Mouse (Mus musculus): ENCODE data around the gene Psg21. TPM values are rescaled to one million over a fixed set of nuclear protein-coding genes. Genes with fewer than 3 reads are reported as not detected.
"Not testable (repeated sequence)": the region's sequence is repeated elsewhere in the genome, so short reads cannot be mapped to it uniquely, and the experiment has no call there.

Psg21 gene
- polyA plus RNA-seq (2015; fragmentation: Nextera tagmentation; extraction: Ambion mirVana) = not detected in 2 replicates

DNA sequence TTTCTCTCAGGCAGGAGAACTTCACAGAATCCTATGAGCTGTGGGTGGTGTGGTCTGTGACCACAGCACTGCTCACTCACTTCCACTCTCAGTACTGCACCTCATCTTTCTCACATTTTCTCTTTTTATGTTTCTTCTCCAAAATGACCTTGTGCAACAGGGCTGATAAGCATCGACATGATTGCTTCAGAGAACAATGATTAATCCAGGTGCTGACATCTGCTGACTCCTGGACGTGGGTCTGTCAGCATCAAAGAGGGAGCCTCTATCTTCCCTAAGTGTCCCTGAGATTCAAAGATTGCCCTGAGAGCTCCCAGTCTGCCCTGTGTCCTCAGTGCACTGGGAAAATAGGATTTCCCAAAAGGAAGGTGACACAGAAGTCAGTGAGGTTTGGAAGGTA lies at the start of gene Psg21:
TSS of gene Psg21 (minus strand) at position 101 of the 400 bp plus-strand sequence.
- not testable (repeated sequence) for H3K27me3 ChIP-seq; H3K4me3 ChIP-seq; H3K36me3 ChIP-seq (ENCODE audit: poor library complexity, severe bottlenecking); H3K4me1 ChIP-seq; H3K9ac ChIP-seq; ATAC-seq; H3K4me2 ChIP-seq; H3K27ac ChIP-seq; H3K9me3 ChIP-seq (replicated peaks)
- WGBS = 75% methylated on average over 2 of the region's 2 CpGs

DNA sequence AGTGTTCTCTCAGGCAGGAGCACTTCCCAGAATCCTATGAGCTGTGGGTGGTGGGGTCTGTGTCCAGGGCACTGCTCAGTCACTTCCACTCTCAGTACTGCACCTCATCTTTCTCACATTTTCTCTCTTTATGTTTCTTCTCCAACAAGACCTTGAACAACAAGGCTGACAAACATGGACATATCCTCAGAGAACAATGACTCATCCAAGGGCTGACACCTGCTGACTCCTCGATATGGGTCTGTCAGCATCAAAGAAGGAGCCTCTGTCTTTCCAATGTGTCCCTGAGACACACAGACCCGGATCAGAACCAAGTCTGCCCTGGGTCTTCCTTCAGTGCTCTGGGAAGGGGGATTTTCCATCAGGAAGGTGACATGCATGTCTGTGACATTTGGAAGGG lies 29.6 kb upstream of the Psg21 start, which contains the start of gene Psg20:
TSS of gene Psg20 (minus strand) at position 101 of the 400 bp plus-strand sequence.
- H3K4me1 ChIP-seq = no peaks in the 10 kb centered on the region
- H3K4me2 ChIP-seq = no peak within 1 kb of the TSS
- H3K36me3 ChIP-seq (ENCODE audit: poor library complexity, severe bottlenecking) = no peaks in the 10 kb centered on the region
- ATAC-seq = no peak
- H3K9me3 ChIP-seq (replicated peaks) = no peaks in the 10 kb centered on the region; the same call in 1 of the 2 replicates
- H3K9ac ChIP-seq = no peak within 1 kb of the TSS
- H3K27ac ChIP-seq = no peak within 1 kb of the TSS
- H3K4me3 ChIP-seq = no peak within 1 kb of the TSS
- 61% methylated on average over 2 of the region's 2 CpGs for WGBS
- no peaks in the 10 kb centered on the region for H3K27me3 ChIP-seq

DNA sequence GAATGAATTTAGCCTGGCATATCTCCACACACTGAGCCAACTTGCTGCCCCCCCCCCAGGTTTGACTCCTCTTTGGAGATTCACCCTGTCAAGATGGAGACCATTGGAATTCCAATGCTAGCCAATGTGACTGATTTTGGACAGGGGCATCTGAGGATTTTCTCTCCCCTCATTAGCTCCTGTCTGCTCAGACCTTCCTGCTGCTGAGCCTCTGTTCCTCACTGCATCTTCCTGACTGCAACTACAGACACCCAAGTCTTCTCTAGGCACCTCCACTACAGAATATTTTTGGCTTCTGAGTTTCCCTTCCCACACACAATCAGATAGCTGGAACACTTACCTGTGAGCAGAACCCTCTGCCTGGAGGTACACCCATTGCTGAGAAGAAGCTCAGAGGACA lies 29.1 kb upstream of the Psg21 start:
- H3K36me3 ChIP-seq (ENCODE audit: poor library complexity, severe bottlenecking) = no peaks in the 10 kb centered on the region
- no peak overlapping the region for H3K4me3 ChIP-seq
- no peak overlapping the region for H3K4me2 ChIP-seq
- ATAC-seq = no peak
- H3K27me3 ChIP-seq = no peaks in the 10 kb centered on the region
- H3K9ac ChIP-seq = no peak overlapping the region
- H3K9me3 ChIP-seq (replicated peaks) = no peaks in the 10 kb centered on the region; the same call in 1 of the 2 replicates
- no peak overlapping the region for H3K27ac ChIP-seq
- H3K4me1 ChIP-seq = no peaks in the 10 kb centered on the region

DNA sequence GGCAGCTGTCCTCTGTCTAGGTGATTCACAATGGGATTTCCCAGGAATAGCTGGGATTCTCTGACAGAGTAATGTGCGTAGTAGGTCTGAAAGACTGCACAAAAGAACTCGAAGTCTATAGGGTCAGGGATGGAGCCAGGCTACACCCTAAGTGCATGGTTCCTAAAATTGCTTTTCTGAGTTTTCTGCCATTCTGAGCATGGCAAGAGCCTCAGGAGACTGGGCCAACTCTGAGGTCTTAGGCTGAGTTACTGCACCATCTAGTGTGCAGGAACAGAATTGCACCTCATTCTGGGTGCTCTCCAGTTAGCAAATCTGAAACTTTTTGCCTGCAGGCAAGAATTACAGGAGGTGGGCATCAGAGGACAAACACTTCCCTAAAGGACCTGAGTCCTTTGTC lies 23.2 kb upstream of the Psg21 start:
- Histone ChIP-seq H3K4me3 (no peak overlapping the region), H3K27ac (no peak overlapping the region), H3K36me3 (ENCODE audit: poor library complexity, severe bottlenecking) (no peaks in the 10 kb centered on the region), H3K9ac (no peak overlapping the region), H3K4me1 (no peaks in the 10 kb centered on the region), H3K27me3 (no peaks in the 10 kb centered on the region), H3K9me3 (replicated peaks) (no peaks in the 10 kb centered on the region; the same call in 1 of the 2 replicates), H3K4me2 (no peak overlapping the region)
- WGBS = 43% methylated on average over 2 of the region's 2 CpGs
- ATAC-seq = no peak

DNA sequence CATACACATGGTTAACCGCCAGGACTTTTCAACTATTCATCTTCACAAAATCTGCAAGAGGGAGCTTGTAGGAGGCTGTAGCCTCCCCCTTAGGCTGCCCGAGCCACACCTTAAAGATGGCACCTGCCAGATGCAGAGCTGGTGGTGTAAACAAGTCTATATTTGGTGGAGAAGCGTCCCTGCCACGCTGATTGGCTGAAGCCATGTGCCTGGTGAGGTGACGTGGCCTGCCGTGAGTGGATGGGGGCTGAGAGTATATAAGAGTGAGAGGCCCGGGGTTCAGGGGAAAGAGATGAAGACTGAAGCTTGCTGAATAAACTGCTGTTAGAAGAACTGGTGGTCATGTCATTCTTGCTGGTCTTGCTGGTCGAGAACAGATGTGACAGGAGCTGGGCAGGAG lies 29.6 kb downstream of the Psg21 start:
- not testable (repeated sequence) for H3K27me3 ChIP-seq; H3K4me3 ChIP-seq; H3K9ac ChIP-seq; H3K36me3 ChIP-seq (ENCODE audit: poor library complexity, severe bottlenecking); H3K4me2 ChIP-seq; H3K4me1 ChIP-seq; ATAC-seq; H3K9me3 ChIP-seq (replicated peaks); H3K27ac ChIP-seq
- 82% methylated on average over 8 of the region's 8 CpGs for WGBS

DNA sequence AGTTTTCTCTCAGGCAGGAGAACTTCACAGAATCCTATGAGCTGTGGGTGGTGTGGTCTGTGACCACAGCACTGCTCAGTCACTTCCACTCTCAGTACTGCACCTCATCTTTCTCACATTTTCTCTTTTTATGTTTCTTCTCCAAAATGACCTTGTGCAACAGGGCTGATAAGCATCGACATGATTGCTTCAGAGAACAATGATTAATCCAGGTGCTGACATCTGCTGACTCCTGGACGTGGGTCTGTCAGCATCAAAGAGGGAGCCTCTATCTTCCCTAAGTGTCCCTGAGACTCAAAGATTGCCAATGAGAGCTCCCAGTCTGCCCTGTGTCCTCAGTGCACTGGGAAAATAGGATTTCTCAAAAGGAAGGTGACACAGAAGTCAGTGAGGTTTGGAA lies 40.1 kb downstream of the Psg21 start, which contains the start of gene Psg23:
TSS of gene Psg23 (minus strand) at position 101 of the 400 bp plus-strand sequence.
- H3K27me3 ChIP-seq; H3K4me1 ChIP-seq; ATAC-seq; H3K4me2 ChIP-seq; H3K27ac ChIP-seq; H3K9ac ChIP-seq; H3K36me3 ChIP-seq (ENCODE audit: poor library complexity, severe bottlenecking); H3K4me3 ChIP-seq; H3K9me3 ChIP-seq (replicated peaks): not testable (repeated sequence)
- WGBS = 70% methylated on average over 2 of the region's 2 CpGs

Other genes starting within 250 kb of the Psg21 start
- not detected in 2 replicates for gene Psg28, start 224.7 kb downstream of the Psg21 start, polyA plus RNA-seq (2015; fragmentation: Nextera tagmentation; extraction: Ambion mirVana)
- gene Psg26, start 172.5 kb downstream of the Psg21 start, polyA plus RNA-seq (2015; fragmentation: Nextera tagmentation; extraction: Ambion mirVana) = not detected in 2 replicates
- not detected in 2 replicates for gene Psg25, start 124.5 kb downstream of the Psg21 start, polyA plus RNA-seq (2015; fragmentation: Nextera tagmentation; extraction: Ambion mirVana)
- gene Psg27, start 89.4 kb downstream of the Psg21 start, polyA plus RNA-seq (2015; fragmentation: Nextera tagmentation; extraction: Ambion mirVana) = not detected in 2 replicates
- not detected in 2 replicates for gene Psg23, start 40.2 kb downstream of the Psg21 start, polyA plus RNA-seq (2015; fragmentation: Nextera tagmentation; extraction: Ambion mirVana)
- gene Psg20, start 29.5 kb upstream of the Psg21 start, polyA plus RNA-seq (2015; fragmentation: Nextera tagmentation; extraction: Ambion mirVana) = not detected in 2 replicates
- gene Psg22, start 61.4 kb upstream of the Psg21 start, polyA plus RNA-seq (2015; fragmentation: Nextera tagmentation; extraction: Ambion mirVana) = not detected in 2 replicates
- not detected in 2 replicates for gene Psg19, start 141.8 kb upstream of the Psg21 start, polyA plus RNA-seq (2015; fragmentation: Nextera tagmentation; extraction: Ambion mirVana)
- not detected in 2 replicates for gene Psg17, start 164.9 kb upstream of the Psg21 start, polyA plus RNA-seq (2015; fragmentation: Nextera tagmentation; extraction: Ambion mirVana)
- gene Mill2, start 183.2 kb upstream of the Psg21 start, polyA plus RNA-seq (2015; fragmentation: Nextera tagmentation; extraction: Ambion mirVana) = 0.11 and 0.34 TPM in 2 replicates
- 7.4 and 8.2 TPM in 2 replicates for gene Pglyrp1, start 214.6 kb upstream of the Psg21 start, polyA plus RNA-seq (2015; fragmentation: Nextera tagmentation; extraction: Ambion mirVana)

All from forebrain, embryonic 13.5 days (tissue).